Mouse (Mus musculus) urinary bladder, postnatal 10 days (tissue): ENCODE measurements around the gene Ppm1l.

ENCODE experiments used
- DNase-seq: peaks from one replicate; pipeline ENCODE4 v3.0.0; 2022; ENCODE audit warnings: low spot score

Gene Ppm1l

GRCm38 (mm10) chr3:69598261-69599165, 281.9 kb downstream of the Ppm1l start, which contains the start of gene B3galnt1:
Gene B3galnt1, minus strand, starts transcription at chr3:69598960.
- no peak for DNase-seq

- no peak for DNase-seq
These were observed 282.5 kb downstream of the Ppm1l start for GRCm38 (mm10) chr3:69599166-69599500.

GRCm38 (mm10) chr3:69606923-69607322, 290.3 kb downstream of the Ppm1l start:
- no peak for DNase-seq

- DNase-seq = no peak
These were observed 290.8 kb downstream of the Ppm1l start for GRCm38 (mm10) chr3:69607468-69607867.

GRCm38 (mm10) chr3:69607909-69608308, 291.2 kb downstream of the Ppm1l start:
- no peak for DNase-seq
